Mouse (Mus musculus) embryonic fibroblast, embryonic 13.5 days (primary cell): ENCODE results near the gene Wdr82.

Experiments used
- CTCF ChIP-seq: IDR thresholded peaks from 2 replicates; pipeline ENCODE4 v1.5.1; 2011; ENCODE audit warnings: mild to moderate bottlenecking, control low read depth, low read length, moderate library complexity, borderline replicate concordance; ENCODE audit not compliant: insufficient read depth
- POLR2A ChIP-seq: IDR thresholded peaks from 2 replicates; pipeline ENCODE4 v1.6.1; 2011; ENCODE audit warnings: low read depth, mild to moderate bottlenecking, control low read depth, low read length, moderate library complexity

DNA sequence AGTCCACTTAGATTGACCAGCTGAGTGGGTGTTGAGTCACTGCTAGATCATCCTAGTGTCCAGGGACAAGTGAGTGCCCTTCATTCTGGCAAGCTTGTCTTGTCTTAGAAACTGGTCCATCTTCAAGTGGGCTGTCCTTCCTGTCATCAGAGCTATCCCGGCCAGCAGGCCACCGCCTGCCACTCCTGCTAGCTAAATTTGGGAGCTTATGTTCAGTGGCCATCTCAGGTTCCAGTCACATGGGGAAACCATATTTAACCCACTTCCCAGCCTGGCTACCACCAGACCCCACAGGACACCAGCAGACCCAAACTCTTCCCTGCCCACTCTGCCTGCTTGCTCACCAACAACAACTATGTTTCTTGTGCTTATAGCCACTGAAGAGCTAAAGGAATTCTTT, 35.8 kb downstream of the Wdr82 start:
- TF ChIP-seq POLR2A (no peak), CTCF (no peak)
